Mouse (Mus musculus) lung, embryonic 15.5 days (tissue): ENCODE results near the gene Wdr49. TPM values are rescaled to one million over a fixed set of nuclear protein-coding genes. Genes with fewer than 3 reads are reported as not detected.

Source experiments
- ATAC-seq: fragments of 200-750 bp; cut with Nextera tagmentation; 2 replicates; pipeline ENCODE4 v1.8.0; 2017; ENCODE audit warnings: moderate number of reproducible peaks, borderline replicate concordance; ENCODE audit not compliant: low FRiP score, low TSS enrichment; ENCODE audit errors: extremely low read depth
- H3K27ac ChIP-seq: fragments of 300-500 bp; sonication (generic); 2 replicates; pipeline ENCODE4 v1.5.1; 2015; ENCODE audit warnings: moderate library complexity, mild to moderate bottlenecking, inconsistent platforms
- H3K27me3 ChIP-seq: fragments of 300-500 bp; sonication (generic); 2 replicates; pipeline ENCODE4 v1.6.1; 2015; ENCODE audit warnings: inconsistent platforms
- H3K36me3 ChIP-seq: fragments of 300-500 bp; sonication (generic); 2 replicates; pipeline ENCODE4 v1.6.1; 2015; ENCODE audit warnings: inconsistent platforms
- H3K4me1 ChIP-seq: fragments of 300-500 bp; sonication (generic); 2 replicates; pipeline ENCODE4 v1.6.1; 2015; ENCODE audit warnings: inconsistent platforms
- H3K4me2 ChIP-seq: fragments of 300-500 bp; sonication (generic); 2 replicates; pipeline ENCODE4 v1.6.1; 2015; ENCODE audit warnings: inconsistent platforms, mild to moderate bottlenecking, moderate library complexity
- H3K4me3 ChIP-seq: fragments of 300-500 bp; sonication (generic); 2 replicates; pipeline ENCODE4 v1.5.1; 2015; ENCODE audit warnings: mild to moderate bottlenecking, inconsistent platforms
- H3K9ac ChIP-seq: fragments of 300-500 bp; sonication (generic); 2 replicates; pipeline ENCODE4 v1.6.1; 2015; ENCODE audit warnings: inconsistent platforms
- H3K9me3 ChIP-seq: fragments of 300-500 bp; sonication (generic); 2 replicates; pipeline ENCODE4 v1.6.1; 2016; ENCODE audit warnings: inconsistent platforms
- WGBS: fragments of 180-500 bp; shearing (Covaris S2); methylation state at CpG from one replicate; pipeline ENCODE4 v1.1.7; 2015; 5-methylcytosine and 5-hydroxymethylcytosine counted together
- polyA plus RNA-seq: library from polyadenylated mRNA; unstranded; fragments of >200 nt; fragmentation: Nextera tagmentation; extraction: Ambion mirVana; gene quantifications from 2 replicates; pipeline ENCODE4 v1.2.1, GENCODE M21; 2015

Gene Wdr49
- polyA plus RNA-seq: not detected in 2 replicates

DNA sequence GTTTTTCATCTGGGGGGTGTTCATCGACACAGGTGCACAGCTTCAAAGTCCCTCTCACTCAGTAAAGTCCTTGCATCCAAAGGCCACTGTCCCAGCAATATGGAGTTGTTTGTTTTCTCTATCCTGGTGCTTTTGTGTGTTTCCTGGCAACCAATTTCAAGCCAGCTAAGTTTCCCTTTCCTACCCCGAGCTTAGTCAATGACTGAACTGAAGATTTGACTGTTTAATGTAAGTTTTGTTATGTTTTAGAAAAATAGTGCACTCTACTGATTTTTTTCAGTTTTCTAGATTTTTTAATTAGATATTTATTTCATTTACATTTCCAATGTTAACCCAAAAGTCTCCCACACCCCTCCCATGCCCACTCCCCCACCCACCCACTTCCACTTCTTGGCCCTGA, at the start of gene Wdr49:
TSS of gene Wdr49 (minus strand) at position 101 of the 400 bp plus-strand sequence.
- Histone ChIP-seq H3K4me1 (no peaks in the 10 kb centered on the region), H3K4me3 (no peak within 1 kb of the TSS), H3K9ac (no peak within 1 kb of the TSS), H3K4me2 (no peak within 1 kb of the TSS), H3K36me3 (no peaks in the 10 kb centered on the region), H3K27me3 (no peaks in the 10 kb centered on the region), H3K9me3 (no peaks in the 10 kb centered on the region), H3K27ac (no peak within 1 kb of the TSS)
- no peak for ATAC-seq
- WGBS: 33% methylated on average over 2 of the region's 2 CpGs

DNA sequence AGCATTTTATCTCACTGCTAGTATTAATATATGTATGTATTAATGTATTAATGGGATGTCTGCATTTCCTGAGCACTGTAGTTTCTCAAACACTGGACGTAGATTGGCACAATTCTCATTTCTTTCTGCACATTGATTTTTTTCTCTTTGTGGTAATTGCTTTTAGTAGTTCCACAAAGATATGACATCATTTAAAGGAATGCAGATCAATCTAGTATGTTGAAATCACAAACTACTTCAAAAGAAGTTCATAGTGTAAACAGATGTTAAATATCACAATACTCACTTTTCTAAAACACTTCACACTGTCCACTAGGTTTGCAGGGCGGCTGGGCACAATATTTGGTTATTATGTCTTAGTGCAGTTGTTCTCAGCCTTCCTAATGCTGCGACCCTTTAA, 49.1 kb upstream of the Wdr49 start:
- ATAC-seq: no peak
- no peaks in the 10 kb centered on the region for H3K4me1 ChIP-seq
- no peak overlapping the region for H3K9ac ChIP-seq
- H3K9me3 ChIP-seq: no peaks in the 10 kb centered on the region
- no peak overlapping the region for H3K27ac ChIP-seq
- 69% methylated on average over 3 of the region's 3 CpGs for WGBS
- peaks cover 7% of the 10 kb centered on the region for H3K36me3 ChIP-seq
- H3K4me3 ChIP-seq: no peak overlapping the region
- no peak overlapping the region for H3K4me2 ChIP-seq
- no peaks in the 10 kb centered on the region for H3K27me3 ChIP-seq

DNA sequence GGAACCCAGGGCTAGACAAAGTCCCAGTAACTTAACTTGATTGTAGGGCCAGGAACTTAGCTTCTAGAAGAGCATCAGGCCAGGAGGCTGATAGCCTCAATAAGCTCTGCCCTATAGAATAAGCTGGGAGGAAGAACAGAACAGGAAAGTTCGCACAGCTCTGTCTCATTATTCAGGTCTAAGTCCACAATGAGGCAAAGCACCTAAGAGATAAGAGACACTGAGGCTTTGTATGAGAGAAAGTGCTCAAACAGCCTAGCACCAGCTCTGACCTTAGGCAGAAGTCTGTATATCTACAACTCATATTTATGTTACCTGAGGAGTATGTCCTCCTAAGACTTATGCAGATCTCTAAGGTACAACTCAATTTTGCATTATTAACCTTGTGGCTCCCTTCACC, 40.6 kb upstream of the Wdr49 start:
- Histone ChIP-seq H3K9ac (no peak overlapping the region), H3K9me3 (no peaks in the 10 kb centered on the region), H3K4me1 (no peaks in the 10 kb centered on the region), H3K27ac (no peak overlapping the region), H3K4me3 (no peak overlapping the region), H3K36me3 (peaks cover 20% of the 10 kb centered on the region), H3K4me2 (no peak overlapping the region), H3K27me3 (no peaks in the 10 kb centered on the region)
- WGBS: 80% methylated on average over 1 of the region's 1 CpGs
- ATAC-seq: no peak

DNA sequence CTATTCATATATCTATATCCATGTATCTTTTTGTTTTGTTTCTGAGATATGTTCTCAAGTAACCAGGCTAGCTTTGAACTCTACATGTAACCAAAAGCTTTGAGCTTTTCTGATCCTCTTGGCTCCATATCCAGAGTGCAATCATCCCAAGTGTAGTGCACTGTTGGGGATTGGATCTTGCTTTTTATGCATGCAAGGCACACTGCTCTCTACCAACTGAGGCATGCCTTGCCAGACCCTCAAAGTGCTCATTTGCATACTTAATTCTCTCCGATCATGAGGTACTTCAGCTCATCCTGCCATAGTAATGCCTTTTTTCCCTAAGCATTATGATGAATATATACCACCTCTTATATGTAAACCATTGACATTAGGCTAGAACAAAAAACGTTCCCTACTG, 39.4 kb upstream of the Wdr49 start:
- H3K4me2 ChIP-seq: no peak overlapping the region
- H3K4me3 ChIP-seq: no peak overlapping the region
- H3K36me3 ChIP-seq: peaks cover 20% of the 10 kb centered on the region
- no peaks in the 10 kb centered on the region for H3K9me3 ChIP-seq
- H3K9ac ChIP-seq: no peak overlapping the region
- no peak for ATAC-seq
- H3K27ac ChIP-seq: no peak overlapping the region
- H3K27me3 ChIP-seq: no peaks in the 10 kb centered on the region
- H3K4me1 ChIP-seq: no peaks in the 10 kb centered on the region
- 89% methylated on average over 2 of the region's 2 CpGs for WGBS

DNA sequence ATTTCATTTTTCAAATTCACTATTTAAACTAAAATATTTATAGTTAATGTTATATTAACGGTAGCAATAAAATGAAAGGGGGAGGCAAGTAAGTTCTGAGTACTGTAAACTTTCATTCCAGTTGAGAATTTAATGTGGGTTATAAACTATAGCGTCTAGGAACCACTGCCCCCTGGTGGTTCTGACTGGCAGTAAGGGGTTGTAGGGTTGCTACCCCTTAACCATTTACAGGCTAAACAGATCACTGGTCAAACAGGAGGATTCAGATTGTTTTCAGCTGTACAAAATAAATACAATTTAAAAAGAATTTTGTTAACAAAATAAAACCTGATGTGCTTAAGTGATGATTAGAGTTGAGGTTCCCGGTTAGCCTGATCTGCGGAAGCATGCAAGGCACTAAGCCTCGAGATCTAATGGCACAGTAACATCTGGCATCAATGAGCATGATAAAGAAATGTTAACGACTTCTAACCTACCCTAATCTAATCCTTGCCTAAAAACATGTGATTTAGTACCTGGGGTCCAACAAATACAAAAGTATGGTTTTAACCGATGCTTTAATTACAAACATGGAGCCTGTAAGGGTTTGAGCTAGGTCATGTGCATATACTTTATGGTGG, 35.8 kb upstream of the Wdr49 start:
- ATAC-seq: no peak
- no peaks in the 10 kb centered on the region for H3K9me3 ChIP-seq
- H3K9ac ChIP-seq: no peak overlapping the region
- H3K27me3 ChIP-seq: no peaks in the 10 kb centered on the region
- no peaks in the 10 kb centered on the region for H3K4me1 ChIP-seq
- WGBS: 80% methylated on average over 7 of the region's 7 CpGs
- H3K4me2 ChIP-seq: no peak overlapping the region
- H3K36me3 ChIP-seq: peaks cover 25% of the 10 kb centered on the region
- no peak overlapping the region for H3K27ac ChIP-seq
- H3K4me3 ChIP-seq: no peak overlapping the region

DNA sequence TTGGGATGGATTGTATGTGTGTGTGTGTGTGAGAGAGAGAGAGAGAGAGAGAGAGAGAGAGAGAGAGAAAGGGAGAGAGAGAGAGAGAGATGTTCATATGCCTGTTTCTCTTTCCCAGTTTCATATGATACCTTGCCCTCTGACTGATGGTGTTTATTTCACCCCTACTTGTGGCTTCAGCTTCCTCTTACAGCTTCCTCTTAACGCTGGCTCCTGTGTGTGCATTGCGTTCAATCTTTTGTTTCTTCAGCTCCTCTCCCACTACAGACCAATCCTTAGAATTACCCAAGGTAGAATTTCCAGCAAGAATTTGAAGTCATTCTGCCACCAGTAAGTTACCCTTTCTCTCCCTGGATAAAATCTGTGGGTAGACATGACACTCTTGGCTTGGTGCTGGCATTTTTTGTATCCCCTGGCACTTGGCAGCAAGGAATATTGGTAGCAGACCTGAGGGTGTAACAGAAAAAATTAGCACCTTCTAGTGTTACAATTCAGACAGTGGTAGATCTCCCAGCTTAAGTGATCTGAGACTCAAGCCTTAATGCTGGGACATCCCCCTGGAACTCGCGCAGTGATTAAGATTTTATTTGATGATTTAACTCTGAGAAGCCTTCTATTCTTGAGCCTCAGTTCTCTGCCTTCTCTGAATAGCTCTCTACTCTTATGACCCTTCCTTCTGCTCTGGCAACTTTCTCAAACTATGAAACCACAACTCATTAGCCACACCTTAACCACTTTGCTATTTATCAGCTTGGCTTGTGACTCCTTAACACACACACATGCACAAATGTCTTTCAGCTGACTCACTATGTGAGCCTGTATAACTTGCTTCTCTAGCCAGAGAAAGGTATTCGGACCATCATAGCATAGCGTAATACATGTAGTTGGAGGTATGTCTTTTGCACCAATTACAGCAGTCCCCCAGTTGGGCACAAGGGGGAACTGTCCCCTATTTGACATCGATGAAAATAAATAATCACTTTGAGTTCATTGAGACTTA, 17.3 kb upstream of the Wdr49 start:
- no peak overlapping the region for H3K27ac ChIP-seq
- no peak overlapping the region for H3K4me3 ChIP-seq
- no peak overlapping the region for H3K9ac ChIP-seq
- no peak for ATAC-seq
- H3K27me3 ChIP-seq: no peaks in the 10 kb centered on the region
- H3K4me1 ChIP-seq: no peaks in the 10 kb centered on the region
- no peaks in the 10 kb centered on the region for H3K9me3 ChIP-seq
- 74% methylated on average over 7 of the region's 7 CpGs for WGBS
- H3K4me2 ChIP-seq: no peak overlapping the region
- H3K36me3 ChIP-seq: no peaks in the 10 kb centered on the region

DNA sequence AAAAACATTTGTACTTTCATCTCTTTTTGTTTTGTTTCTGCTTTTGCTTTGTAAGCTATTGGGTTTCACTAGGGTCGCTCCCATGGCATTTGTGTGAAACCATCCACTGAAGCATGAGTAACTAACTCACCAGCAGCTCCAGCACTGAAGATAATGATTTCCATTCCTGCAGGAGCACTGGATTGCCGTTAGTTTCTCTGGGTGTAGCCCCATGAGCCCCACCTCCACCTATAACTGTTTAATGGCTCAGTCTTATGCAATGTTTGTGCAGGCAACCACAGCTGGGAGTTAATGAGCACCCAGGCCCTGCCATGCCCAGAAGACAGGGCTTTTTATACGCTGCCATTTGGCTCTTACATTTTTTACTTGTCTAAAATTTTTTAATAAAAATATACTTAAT, 11.0 kb upstream of the Wdr49 start:
- no peak for ATAC-seq
- H3K4me1 ChIP-seq: no peaks in the 10 kb centered on the region
- 69% methylated on average over 3 of the region's 3 CpGs for WGBS
- no peak overlapping the region for H3K27ac ChIP-seq
- no peak overlapping the region for H3K4me3 ChIP-seq
- no peak overlapping the region for H3K9ac ChIP-seq
- no peaks in the 10 kb centered on the region for H3K9me3 ChIP-seq
- no peaks in the 10 kb centered on the region for H3K36me3 ChIP-seq
- H3K4me2 ChIP-seq: no peak overlapping the region
- H3K27me3 ChIP-seq: no peaks in the 10 kb centered on the region

DNA sequence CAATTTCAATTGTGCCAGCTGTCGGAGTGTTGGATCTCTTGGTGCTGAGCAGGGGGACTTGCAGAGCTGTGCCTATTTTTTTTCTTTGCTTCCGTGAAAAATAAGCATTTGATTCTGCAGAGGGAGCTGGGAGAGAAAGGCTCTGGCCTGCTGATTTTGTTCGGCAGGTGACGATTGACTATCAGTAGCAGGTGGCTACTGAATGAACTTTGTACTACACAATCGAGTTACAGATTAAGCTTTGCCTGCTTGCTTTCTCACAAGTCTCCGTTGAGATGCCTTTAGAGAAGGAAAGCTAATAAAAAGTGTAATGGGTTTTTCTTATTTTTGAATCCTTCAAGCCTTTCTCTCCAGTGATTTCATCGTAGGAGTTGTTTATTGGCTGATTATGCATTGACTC, 6.8 kb downstream of the Wdr49 start:
- H3K36me3 ChIP-seq: no peaks in the 10 kb centered on the region
- 71% methylated on average over 7 of the region's 7 CpGs for WGBS

DNA sequence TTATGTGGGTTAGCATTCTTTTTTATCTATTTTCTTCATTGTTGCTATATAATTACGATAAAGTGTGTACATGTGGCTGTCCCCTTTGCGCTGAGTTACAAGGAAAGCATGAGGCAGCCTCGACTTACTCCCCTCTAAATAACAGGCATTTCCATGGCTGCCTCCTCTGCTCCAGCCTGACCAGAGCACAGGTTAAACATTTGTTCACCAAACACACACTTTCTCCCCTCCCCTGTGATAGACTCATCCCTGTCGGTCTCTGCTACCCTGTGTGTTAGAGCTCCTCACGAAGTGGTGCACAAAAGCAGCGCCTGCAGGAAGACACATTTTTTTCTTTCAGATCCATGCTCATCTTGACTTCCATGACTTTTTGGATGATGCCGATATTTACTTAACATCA, 7.3 kb downstream of the Wdr49 start:
- ATAC-seq: no peak
- H3K36me3 ChIP-seq: no peaks in the 10 kb centered on the region

More for the DNA sequence above, 6.8 kb downstream of the Wdr49 start:
- no peak for ATAC-seq
- H3K9me3 ChIP-seq: no peaks in the 10 kb centered on the region
- no peak overlapping the region for H3K27ac ChIP-seq
- H3K4me3 ChIP-seq: no peak overlapping the region
- H3K4me1 ChIP-seq: no peaks in the 10 kb centered on the region
- H3K4me2 ChIP-seq: no peak overlapping the region
- H3K9ac ChIP-seq: no peak overlapping the region
- H3K27me3 ChIP-seq: no peaks in the 10 kb centered on the region

DNA sequence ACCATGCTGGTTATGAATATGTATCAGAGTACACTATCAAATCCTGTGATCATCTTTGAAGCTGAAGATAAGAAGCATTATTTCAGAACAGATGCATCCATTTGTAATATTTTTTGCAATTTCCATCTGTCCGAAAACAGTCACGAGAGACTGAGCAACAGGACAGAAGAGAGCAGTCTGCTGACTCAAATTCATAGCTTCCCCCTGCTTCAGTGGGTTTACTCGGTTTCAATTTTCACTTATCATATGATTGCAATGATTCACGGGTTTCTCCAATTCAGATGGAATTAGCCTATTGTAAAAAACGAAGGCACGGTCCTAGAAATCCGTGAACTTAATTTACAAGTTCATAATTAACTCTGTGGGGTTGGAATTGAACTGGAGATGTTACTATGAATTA, 13.8 kb downstream of the Wdr49 start:
- no peak overlapping the region for H3K4me3 ChIP-seq
- ATAC-seq: no peak
- H3K9me3 ChIP-seq: no peaks in the 10 kb centered on the region
- no peak overlapping the region for H3K27ac ChIP-seq
- no peaks in the 10 kb centered on the region for H3K27me3 ChIP-seq
- no peak overlapping the region for H3K4me2 ChIP-seq
- H3K4me1 ChIP-seq: no peaks in the 10 kb centered on the region
- H3K9ac ChIP-seq: no peak overlapping the region
- WGBS: 76% methylated on average over 7 of the region's 7 CpGs
- no peaks in the 10 kb centered on the region for H3K36me3 ChIP-seq

More for the DNA sequence above, 7.3 kb downstream of the Wdr49 start:
- no peaks in the 10 kb centered on the region for H3K9me3 ChIP-seq
- H3K9ac ChIP-seq: no peak overlapping the region
- 74% methylated on average over 7 of the region's 7 CpGs for WGBS
- no peak overlapping the region for H3K4me2 ChIP-seq
- no peaks in the 10 kb centered on the region for H3K4me1 ChIP-seq
- no peak overlapping the region for H3K27ac ChIP-seq
- no peak overlapping the region for H3K4me3 ChIP-seq
- no peaks in the 10 kb centered on the region for H3K27me3 ChIP-seq

DNA sequence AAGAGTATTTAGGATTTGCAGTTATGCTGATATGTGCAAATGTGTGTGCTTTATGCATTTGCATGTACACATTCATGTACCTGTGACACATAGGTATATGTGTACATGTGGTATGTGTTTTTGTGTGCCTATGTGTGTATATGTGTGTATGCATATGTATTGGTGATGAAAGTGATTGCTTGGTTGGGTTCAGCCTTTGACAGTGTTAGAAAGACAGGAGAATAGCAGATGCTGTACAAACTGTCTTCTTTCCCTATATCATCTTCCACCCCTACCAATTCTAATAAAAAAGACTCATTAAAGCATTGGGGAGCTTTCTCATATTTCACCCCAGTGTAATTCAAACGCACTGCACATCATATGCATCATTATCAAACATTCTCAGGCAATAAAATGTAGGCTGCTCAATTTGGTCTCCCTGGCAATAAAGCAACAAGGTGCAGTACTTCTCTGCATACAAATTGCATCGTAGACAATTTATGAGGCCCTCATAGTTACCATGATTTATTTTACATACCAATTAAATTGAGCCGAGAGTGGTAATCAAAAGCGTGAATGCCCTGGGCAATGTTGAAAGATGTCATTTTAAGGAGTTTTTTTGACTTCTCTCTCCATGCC, 51.3 kb downstream of the Wdr49 start:
- H3K9me3 ChIP-seq: no peaks in the 10 kb centered on the region
- H3K4me2 ChIP-seq: no peak overlapping the region
- no peak overlapping the region for H3K4me3 ChIP-seq
- H3K27ac ChIP-seq: no peak overlapping the region
- 78% methylated on average over 4 of the region's 4 CpGs for WGBS
- H3K4me1 ChIP-seq: no peaks in the 10 kb centered on the region
- no peaks in the 10 kb centered on the region for H3K36me3 ChIP-seq
- no peak for ATAC-seq
- no peak overlapping the region for H3K9ac ChIP-seq
- no peaks in the 10 kb centered on the region for H3K27me3 ChIP-seq

DNA sequence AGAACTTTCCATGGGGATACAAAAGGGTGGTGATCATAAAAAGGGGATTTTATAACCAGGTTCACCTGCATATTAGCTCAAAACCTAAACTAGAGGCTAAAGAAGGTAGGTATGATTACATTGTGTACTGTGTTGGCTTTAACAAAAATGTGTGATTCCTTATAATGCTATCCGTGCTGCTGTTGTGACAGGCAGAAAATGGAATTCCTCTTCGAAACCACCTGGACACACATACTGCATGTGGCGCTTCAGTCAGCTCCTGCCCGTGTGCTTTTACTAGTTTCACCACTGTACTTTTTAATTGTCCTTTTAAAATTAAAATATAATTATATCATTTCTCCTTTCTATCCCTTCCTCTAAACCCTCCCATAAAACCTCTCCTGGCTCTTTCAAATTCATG, 86.0 kb downstream of the Wdr49 start:
- WGBS: 86% methylated on average over 4 of the region's 4 CpGs
- H3K4me3 ChIP-seq: no peak overlapping the region
- no peak overlapping the region for H3K4me2 ChIP-seq
- H3K4me1 ChIP-seq: no peaks in the 10 kb centered on the region
- no peaks in the 10 kb centered on the region for H3K36me3 ChIP-seq
- ATAC-seq: no peak
- no peaks in the 10 kb centered on the region for H3K9me3 ChIP-seq
- no peaks in the 10 kb centered on the region for H3K27me3 ChIP-seq
- H3K27ac ChIP-seq: no peak overlapping the region
- H3K9ac ChIP-seq: no peak overlapping the region
